Mouse (Mus musculus): ENCODE measurements around the gene Usp43. TPM values are rescaled to one million over a fixed set of nuclear protein-coding genes. Genes with fewer than 3 reads are reported as not detected.

Usp43 gene
- total RNA-seq, 2 experiments from 2014 or later = 0.58 to 0.67 TPM

- peak in 1 of 2 experiments; percentile 62 for DNase-seq (ENCODE audit: low spot score in 2 of 2)
Measured at GRCm38 (mm10) chr11:67819604-67820003, 102.3 kb downstream of the Usp43 start.

GRCm38 (mm10) chr11:67811535-67811934 lies 110.4 kb downstream of the Usp43 start:
- DNase-seq (ENCODE audit: low spot score in 2 of 2) = peak in 1 of 2 experiments; percentile 16

- DNase-seq (ENCODE audit: low spot score in 2 of 2) = no peak
Measured at GRCm38 (mm10) chr11:67808051-67808450, 113.9 kb downstream of the Usp43 start.

GRCm38 (mm10) chr11:67806832-67807597 lies 114.9 kb downstream of the Usp43 start:
- no peak for DNase-seq (ENCODE audit: low spot score in 2 of 2)

GRCm38 (mm10) chr11:67805538-67805937 lies 116.4 kb downstream of the Usp43 start:
- no peak for DNase-seq (ENCODE audit: low spot score in 2 of 2)

Other genes with a start within 250 kb of the Usp43 start
- gene Rcvrn, start 226.8 kb downstream of the Usp43 start, total RNA-seq (2021) = 1 to 10 TPM; 1.5 to 1.8 TPM
- gene Glp2r, start 151.0 kb downstream of the Usp43 start, total RNA-seq (2021) = 1 to 10 TPM; 1.4 to 2.5 TPM
- gene Gsg1l2, start 147.5 kb downstream of the Usp43 start, total RNA-seq (2021) = not detected
- gene Dhrs7c, start 124.0 kb downstream of the Usp43 start, total RNA-seq (2021) = not detected
- gene Cfap52, start 43.5 kb upstream of the Usp43 start, total RNA-seq (2021) = 1 to 10 TPM in 1 of 2 experiments, under 1 TPM in 1; 0.63 to 1.1 TPM
- 10 to 100 TPM; 38.3 to 39.1 TPM for gene Stx8, start 44.0 kb upstream of the Usp43 start, total RNA-seq (2021)

All from layer of hippocampus, adult 18-20 months (tissue).